Mouse (Mus musculus) embryonic facial prominence, embryonic 12.5 days (tissue): ENCODE results near the gene Ptges3l. TPM values are rescaled to one million over a fixed set of nuclear protein-coding genes. Genes with fewer than 3 reads are reported as not detected.
A peak's percentile ranks its signal among the peaks of the same experiment; 100 is the strongest.
"Not testable (repeated sequence)": the region's sequence is repeated elsewhere in the genome, so short reads cannot be mapped to it uniquely, and the experiment has no call there.

Source experiments
- ATAC-seq: fragments of 200-750 bp; cut with Nextera tagmentation; 2 replicates; pipeline ENCODE4 v1.8.0; 2017; ENCODE audit not compliant: insufficient number of reproducible peaks, insufficient read depth, low FRiP score, low TSS enrichment
- H3K27ac ChIP-seq: fragments of 300-500 bp; sonication (generic); 2 replicates; pipeline ENCODE4 v1.5.1; 2016; ENCODE audit warnings: mild to moderate bottlenecking
- H3K27me3 ChIP-seq: fragments of 300-500 bp; sonication (generic); 2 replicates; pipeline ENCODE4 v1.6.1; 2016; ENCODE audit warnings: mild to moderate bottlenecking, moderate library complexity
- H3K36me3 ChIP-seq: fragments of 300-500 bp; sonication (generic); 2 replicates; pipeline ENCODE4 v1.6.1; 2016; ENCODE audit warnings: mild to moderate bottlenecking
- H3K4me1 ChIP-seq: fragments of 300-500 bp; sonication (generic); 2 replicates; pipeline ENCODE4 v1.6.1; 2016
- H3K4me2 ChIP-seq: fragments of 300-500 bp; sonication (generic); replicated peaks from 2 replicates; pipeline ENCODE4 v1.6.1; 2016; ENCODE audit warnings: mild to moderate bottlenecking, moderate library complexity
- H3K4me3 ChIP-seq: fragments of 300-500 bp; sonication (generic); 2 replicates; pipeline ENCODE4 v1.5.1; 2016; ENCODE audit warnings: mild to moderate bottlenecking
- H3K9ac ChIP-seq: fragments of 300-500 bp; sonication (generic); 2 replicates; pipeline ENCODE4 v1.6.1; 2016; ENCODE audit warnings: mild to moderate bottlenecking, moderate library complexity
- H3K9me3 ChIP-seq: fragments of 300-500 bp; sonication (generic); 2 replicates; pipeline ENCODE4 v1.6.1; 2016; ENCODE audit warnings: mild to moderate bottlenecking, moderate library complexity
- WGBS: fragments of 180-500 bp; shearing (Covaris S2); methylation state at CpG from one replicate; pipeline ENCODE4 v1.1.7; 2016; 5-methylcytosine and 5-hydroxymethylcytosine counted together
- polyA plus RNA-seq: library from polyadenylated mRNA; unstranded; fragments of >200 nt; fragmentation: Nextera tagmentation; extraction: Ambion mirVana; gene quantifications from 2 replicates; pipeline ENCODE4 v1.2.1, GENCODE M21; 2016

Gene Ptges3l
- polyA plus RNA-seq, 1 experiment from 2014 or later, result 7.4 TPM

DNA sequence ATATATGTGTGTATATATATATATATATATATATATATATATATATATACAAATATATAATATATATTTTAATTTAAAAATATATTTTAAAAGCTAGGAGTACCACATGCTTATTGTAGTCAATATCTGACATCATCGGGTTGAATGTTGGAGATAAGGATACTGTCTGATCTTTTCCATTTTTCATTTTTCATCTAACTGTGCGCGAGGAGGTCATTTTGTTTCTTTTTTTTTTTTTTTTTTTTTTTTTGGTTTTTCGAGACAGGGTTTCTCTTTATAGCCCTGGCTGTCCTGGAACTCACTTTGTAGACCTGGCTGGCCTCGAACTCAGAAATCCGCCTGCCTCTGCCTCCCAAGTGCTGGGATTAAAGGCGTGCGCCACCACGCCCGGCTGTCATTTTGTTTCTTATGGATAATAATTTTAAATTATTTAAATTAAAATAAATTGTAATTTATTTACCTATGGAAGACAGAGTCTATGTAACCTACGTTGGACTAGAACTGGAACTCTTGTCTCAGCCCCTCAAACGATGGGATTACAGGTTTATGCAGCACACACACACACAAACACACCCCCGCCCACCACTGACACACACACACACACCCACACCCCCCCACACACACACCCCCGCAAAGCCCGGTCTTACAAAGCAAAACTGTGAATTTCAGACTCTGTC lies 16.5 kb upstream of the Ptges3l start:
- peaks cover 28% of the 10 kb centered on the region for H3K36me3 ChIP-seq
- ATAC-seq, H3K27me3 ChIP-seq, H3K9me3 ChIP-seq, H3K27ac ChIP-seq: not testable (repeated sequence)
- peaks cover 12% of the 10 kb centered on the region for H3K4me1 ChIP-seq
- H3K4me2 ChIP-seq, result peak overlapping the region; percentile 44
- peak overlapping the region; percentile 24; the same call in 1 of the 2 replicates for H3K9ac ChIP-seq
- H3K4me3 ChIP-seq, result peak overlapping the region; percentile 84
- 40% methylated on average over 15 of the region's 15 CpGs for WGBS

- ATAC-seq, H3K4me2 ChIP-seq, H3K9ac ChIP-seq, H3K4me1 ChIP-seq, H3K27ac ChIP-seq, H3K9me3 ChIP-seq, H3K27me3 ChIP-seq, H3K4me3 ChIP-seq: not testable (repeated sequence)
- 51% methylated on average over 3 of the region's 3 CpGs for WGBS
- peaks cover 30% of the 10 kb centered on the region for H3K36me3 ChIP-seq
Observed at GRCm38 (mm10) chr11:101438006-101438405, 12.9 kb upstream of the Ptges3l start.

DNA sequence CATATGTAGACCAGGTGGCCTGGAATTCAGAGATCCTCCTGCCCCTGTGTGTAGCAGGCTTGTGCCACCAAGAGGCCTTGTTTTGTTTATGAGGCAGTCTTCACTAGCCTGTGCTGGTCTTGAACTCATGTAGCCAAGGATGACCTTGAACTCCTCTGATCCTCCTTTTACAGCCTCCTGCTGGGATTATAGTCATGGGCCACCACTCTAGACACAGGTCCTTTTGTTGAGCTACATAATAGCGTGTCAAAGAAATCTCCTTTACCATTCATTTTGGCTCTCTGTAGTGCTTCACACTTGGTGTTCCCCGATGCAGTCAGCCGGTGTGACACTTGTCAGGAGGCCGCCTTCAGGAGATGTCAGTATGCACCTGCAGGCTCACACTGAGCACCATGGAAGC lies 11.8 kb upstream of the Ptges3l start:
- Histone ChIP-seq H3K27ac (no peak overlapping the region), H3K9me3 (no peaks in the 10 kb centered on the region), H3K27me3 (no peaks in the 10 kb centered on the region), H3K4me3 (no peak overlapping the region), H3K9ac (no peak overlapping the region), H3K36me3 (peaks cover 38% of the 10 kb centered on the region), H3K4me1 (no peaks in the 10 kb centered on the region), H3K4me2 (no peak overlapping the region)
- 84% methylated on average over 4 of the region's 4 CpGs for WGBS
- ATAC-seq, result no peak

DNA sequence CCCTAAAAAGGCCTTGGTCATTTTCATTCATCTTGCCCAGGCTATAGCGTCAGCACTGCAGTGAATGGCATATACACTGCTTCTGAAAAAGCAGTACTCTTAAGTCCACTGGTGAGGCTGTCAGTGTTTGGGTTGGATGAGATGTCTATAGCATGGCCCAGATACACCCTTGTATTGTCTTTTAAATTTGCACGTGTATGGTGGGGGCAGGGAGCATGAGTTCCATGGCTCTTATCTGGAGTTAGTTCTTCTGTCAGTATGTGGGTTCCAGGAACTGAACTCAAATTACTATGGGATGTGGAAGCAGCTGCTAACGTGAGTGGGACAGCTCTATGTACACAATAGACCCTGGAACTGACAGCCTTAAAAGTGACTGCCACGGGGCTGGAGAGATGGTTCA lies 10.7 kb upstream of the Ptges3l start:
- no peak overlapping the region for H3K4me3 ChIP-seq
- no peak overlapping the region for H3K9ac ChIP-seq
- WGBS, result 89% methylated on average over 4 of the region's 4 CpGs
- H3K27me3 ChIP-seq, result no peaks in the 10 kb centered on the region
- H3K4me2 ChIP-seq, result no peak overlapping the region
- no peak for ATAC-seq
- H3K9me3 ChIP-seq, result no peaks in the 10 kb centered on the region
- H3K36me3 ChIP-seq, result peaks cover 47% of the 10 kb centered on the region
- H3K4me1 ChIP-seq, result no peaks in the 10 kb centered on the region
- no peak overlapping the region for H3K27ac ChIP-seq

DNA sequence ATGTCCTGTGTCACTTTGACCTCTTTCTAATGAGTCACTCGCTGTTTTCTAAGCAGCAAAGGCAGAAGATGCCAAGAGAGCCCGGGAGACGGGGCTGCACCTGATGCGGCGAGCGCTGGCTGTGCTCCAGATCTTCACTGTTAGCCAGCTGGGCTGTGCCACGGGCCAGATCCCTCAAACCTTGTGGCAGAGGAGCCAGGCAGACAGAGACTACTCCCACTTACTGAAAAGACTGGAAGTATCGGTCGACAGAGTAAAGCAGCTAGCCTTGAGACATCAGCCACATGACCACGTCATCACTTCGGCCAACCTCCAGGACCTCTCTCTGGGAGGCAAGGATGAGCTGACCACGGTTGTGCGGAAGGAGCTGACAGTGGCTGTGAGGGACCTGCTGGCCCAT lies 8.3 kb upstream of the Ptges3l start:
- no peaks in the 10 kb centered on the region for H3K4me1 ChIP-seq

DNA sequence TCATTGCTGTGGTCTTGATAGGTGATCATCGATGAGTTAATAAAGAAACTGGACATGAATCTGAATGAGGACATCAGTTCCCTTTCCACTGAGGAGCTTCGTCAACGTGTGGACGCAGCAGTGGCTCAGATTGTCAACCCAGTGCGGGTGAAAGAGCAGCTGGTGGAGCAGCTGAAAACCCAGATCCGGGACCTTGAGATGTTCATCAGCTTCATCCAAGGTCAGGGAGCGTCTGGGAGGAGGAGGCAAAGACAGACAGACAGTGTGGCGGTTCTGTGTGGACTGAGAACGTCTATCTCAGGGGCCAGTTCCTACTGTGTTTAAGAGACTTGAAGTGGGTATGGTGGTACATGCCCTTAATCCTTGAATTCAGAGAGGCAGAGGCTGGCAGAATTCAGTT lies 6.2 kb upstream of the Ptges3l start:
- peaks cover 8% of the 10 kb centered on the region; the same call in 1 of the 2 replicates for H3K4me1 ChIP-seq
- WGBS, result 90% methylated on average over 9 of the region's 9 CpGs
- no peak for ATAC-seq

More for the DNA sequence above, 8.3 kb upstream of the Ptges3l start:
- Histone ChIP-seq H3K4me3 (no peak overlapping the region), H3K9me3 (no peaks in the 10 kb centered on the region), H3K27ac (no peak overlapping the region), H3K9ac (0 out of 2 replicates have a peak overlapping the region, but pooled peaks have one; percentile 8), H3K36me3 (peaks cover 63% of the 10 kb centered on the region), H3K27me3 (no peaks in the 10 kb centered on the region), H3K4me2 (no peak overlapping the region)
- WGBS, result 91% methylated on average over 13 of the region's 13 CpGs
- no peak for ATAC-seq

GRCm38 (mm10) chr11:101426165-101426564 lies 1.0 kb upstream of the Ptges3l start:
- 60% methylated on average over 8 of the region's 8 CpGs for WGBS
- Histone ChIP-seq H3K36me3 (peaks cover 18% of the 10 kb centered on the region), H3K27ac (no peak overlapping the region), H3K4me1 (peaks cover 20% of the 10 kb centered on the region), H3K4me2 (peak overlapping the region; percentile 82), H3K27me3 (no peaks in the 10 kb centered on the region), H3K4me3 (peak overlapping the region; percentile 90), H3K9me3 (no peaks in the 10 kb centered on the region), H3K9ac (peak overlapping the region; percentile 71; the same call in 1 of the 2 replicates)
- no peak for ATAC-seq

More for the DNA sequence above, 6.2 kb upstream of the Ptges3l start:
- Histone ChIP-seq H3K27ac (no peak overlapping the region), H3K4me3 (no peak overlapping the region), H3K27me3 (no peaks in the 10 kb centered on the region), H3K4me2 (no peak overlapping the region), H3K9me3 (no peaks in the 10 kb centered on the region), H3K36me3 (peaks cover 63% of the 10 kb centered on the region), H3K9ac (0 out of 2 replicates have a peak overlapping the region, but pooled peaks have one; percentile 27)

DNA sequence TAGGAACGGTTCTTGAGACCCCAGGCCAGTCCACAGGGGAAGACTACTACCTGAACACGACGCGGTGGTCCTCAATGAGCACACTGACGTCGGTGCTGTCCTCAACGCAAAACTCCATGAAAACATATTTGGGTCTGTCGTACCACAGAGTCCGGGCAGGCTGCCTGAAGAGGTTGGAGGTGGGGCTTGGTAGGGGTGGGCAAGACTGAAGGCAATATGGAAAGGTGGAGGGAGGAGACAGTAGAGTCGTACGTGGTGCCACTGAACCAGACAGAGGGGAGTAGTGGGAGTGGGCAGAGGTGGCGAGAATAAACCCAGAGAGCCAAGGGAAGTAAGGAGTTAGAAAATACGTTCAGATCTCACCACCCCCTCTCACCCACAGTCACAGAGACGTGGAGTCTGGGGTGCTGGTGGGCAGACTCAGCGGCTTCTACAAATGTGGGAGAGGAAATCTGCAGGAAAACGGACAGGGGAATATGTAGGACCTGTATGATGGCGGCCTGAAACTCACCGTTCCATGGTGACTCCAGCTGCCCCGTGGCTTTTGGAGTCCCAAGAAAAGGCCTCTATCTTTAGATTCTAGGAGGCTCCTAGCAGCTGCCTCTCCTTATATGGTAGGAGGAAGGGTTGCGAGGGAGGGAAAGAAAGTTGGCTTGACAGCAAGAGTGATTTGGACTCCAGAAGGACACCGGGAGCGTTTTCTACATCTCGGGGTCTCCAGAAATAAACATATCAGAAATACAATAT lies 855 bp downstream of the Ptges3l start, which contains the start of gene Gm27029:
Gene Gm27029, minus strand, starts transcription at position 692 of the 747 bp plus-strand sequence.
- peaks cover 20% of the 10 kb centered on the region for H3K4me1 ChIP-seq
- peak; percentile 61 for ATAC-seq
- peak within 1 kb of the TSS; percentile 71 for H3K9ac ChIP-seq
- WGBS, result 9% methylated on average over 23 of the region's 23 CpGs
- H3K4me2 ChIP-seq, result peak within 1 kb of the TSS; percentile 82
- no peaks in the 10 kb centered on the region for H3K27me3 ChIP-seq
- H3K27ac ChIP-seq, result peak within 1 kb of the TSS; percentile 83
- H3K36me3 ChIP-seq, result 0 out of 2 replicates have a peak, but pooled peaks cover 2% of the 10 kb centered on the region
- H3K9me3 ChIP-seq, result no peaks in the 10 kb centered on the region
- peak within 1 kb of the TSS; percentile 90 for H3K4me3 ChIP-seq

DNA sequence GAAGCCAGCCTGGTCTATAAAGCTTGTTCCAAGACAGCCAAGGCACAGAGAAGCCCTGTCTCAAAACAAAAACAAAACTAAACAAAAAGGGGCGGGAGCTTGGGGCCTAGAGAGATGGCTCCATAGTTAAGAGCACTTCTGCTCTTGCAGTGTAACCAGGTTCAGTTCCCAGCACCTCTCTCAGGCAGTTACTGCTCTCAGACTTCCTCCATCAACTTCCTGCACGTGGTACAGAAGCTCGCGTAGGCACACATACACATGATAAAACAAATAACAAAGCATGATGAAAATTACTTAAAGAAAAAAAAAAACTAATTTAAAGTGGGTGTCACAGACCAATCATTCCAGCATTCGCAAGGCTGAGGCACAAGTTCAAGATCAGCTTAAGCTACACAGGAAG lies 5.0 kb downstream of the Ptges3l start:
- Histone ChIP-seq H3K4me3 (no peak overlapping the region), H3K36me3 (no peaks in the 10 kb centered on the region), H3K9ac (no peak overlapping the region), H3K27ac (no peak overlapping the region), H3K27me3 (no peaks in the 10 kb centered on the region), H3K4me1 (peaks cover 7% of the 10 kb centered on the region; the same call in 1 of the 2 replicates), H3K4me2 (no peak overlapping the region), H3K9me3 (no peaks in the 10 kb centered on the region)
- 86% methylated on average over 5 of the region's 5 CpGs for WGBS
- ATAC-seq, result no peak

DNA sequence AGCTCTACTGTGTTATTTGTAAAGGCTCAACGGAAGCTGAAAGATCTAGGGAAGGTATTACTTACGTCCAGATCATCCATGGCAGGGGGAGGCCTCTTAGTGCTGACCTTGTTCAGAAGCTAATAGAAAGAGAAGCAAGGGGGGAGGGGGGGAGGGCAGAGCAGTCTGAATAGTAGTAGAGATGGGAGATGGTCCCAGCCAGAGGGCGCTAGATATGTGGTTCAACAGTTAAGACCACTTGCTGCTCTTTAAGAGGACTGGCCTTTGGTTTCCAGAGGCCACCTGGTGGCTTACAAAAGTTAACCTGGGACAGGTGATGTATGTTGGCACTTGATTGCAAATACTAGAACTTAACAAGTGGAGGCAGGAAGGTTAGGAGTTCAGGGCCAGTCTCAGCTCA lies 5.5 kb downstream of the Ptges3l start:
- Histone ChIP-seq H3K27me3 (no peaks in the 10 kb centered on the region), H3K4me3 (no peak overlapping the region), H3K9me3 (no peaks in the 10 kb centered on the region), H3K4me1 (peaks cover 7% of the 10 kb centered on the region; the same call in 1 of the 2 replicates), H3K36me3 (no peaks in the 10 kb centered on the region), H3K9ac (no peak overlapping the region), H3K4me2 (no peak overlapping the region), H3K27ac (no peak overlapping the region)
- ATAC-seq, result no peak
- 22% methylated on average over 3 of the region's 3 CpGs for WGBS

- Histone ChIP-seq H3K27me3 (no peaks in the 10 kb centered on the region), H3K36me3 (0 out of 2 replicates have a peak, but pooled peaks cover under 1% of the 10 kb centered on the region), H3K27ac (no peak overlapping the region), H3K4me2 (no peak overlapping the region), H3K9ac (no peak overlapping the region), H3K4me1 (peaks cover 3% of the 10 kb centered on the region; the same call in 1 of the 2 replicates), H3K9me3 (no peaks in the 10 kb centered on the region), H3K4me3 (no peak overlapping the region)
- no peak for ATAC-seq
- WGBS, result 49% methylated on average over 6 of the region's 6 CpGs
Observed at GRCm38 (mm10) chr11:101418991-101419390, 6.1 kb downstream of the Ptges3l start.
